Mouse (Mus musculus) cerebellum, postnatal 10 days (tissue): ENCODE results near the gene Tm9sf2.
"Not testable (repeated sequence)": the region's sequence is repeated elsewhere in the genome, so short reads cannot be mapped to it uniquely, and the experiment has no call there.

Experiments used
- DNase-seq, 2 experiments: peaks; one replicate each; pipeline ENCODE4 v3.0.0; 2021; ENCODE audit warnings: mixed read lengths in 2 of 2

Tm9sf2 gene

GRCm38 (mm10) chr14:122101890-122102289, 4.9 kb upstream of the Tm9sf2 start:
- not testable (repeated sequence) for DNase-seq

DNA sequence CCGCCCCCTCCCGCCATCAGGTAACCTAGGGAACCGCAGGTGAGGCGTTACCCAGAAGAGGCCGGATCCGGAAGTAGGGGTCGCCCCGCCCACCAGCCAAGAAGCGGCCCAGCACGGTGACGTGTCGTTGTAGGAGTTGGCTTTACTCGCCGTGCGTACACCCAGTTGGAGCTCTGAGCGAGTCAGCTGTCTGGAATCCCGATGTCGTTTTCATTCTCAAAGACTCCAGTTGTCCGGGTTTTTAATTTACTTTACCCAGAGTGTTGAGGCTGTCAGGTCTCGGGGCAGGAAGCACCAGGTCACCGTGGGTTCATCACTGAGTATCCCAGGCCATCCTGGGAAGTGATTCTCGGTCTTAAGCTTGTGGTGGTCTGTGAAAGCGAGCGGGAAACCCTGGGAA, 2.0 kb upstream of the Tm9sf2 start:
- DNase-seq, result peak; percentile 96 to 97

- no peak for DNase-seq
These were observed 1.2 kb upstream of the Tm9sf2 start for GRCm38 (mm10) chr14:122105391-122106285.

GRCm38 (mm10) chr14:122107481-122108214, 810 bp downstream of the Tm9sf2 start:
- DNase-seq, result peak in 1 of 2 experiments; percentile 57

GRCm38 (mm10) chr14:122111681-122112080, 4.8 kb downstream of the Tm9sf2 start:
- peak in 1 of 2 experiments; percentile 14 for DNase-seq

- no peak for DNase-seq
These were observed 5.5 kb downstream of the Tm9sf2 start for GRCm38 (mm10) chr14:122112311-122112710.

GRCm38 (mm10) chr14:122116200-122116599, 9.4 kb downstream of the Tm9sf2 start:
- no peak for DNase-seq

DNA sequence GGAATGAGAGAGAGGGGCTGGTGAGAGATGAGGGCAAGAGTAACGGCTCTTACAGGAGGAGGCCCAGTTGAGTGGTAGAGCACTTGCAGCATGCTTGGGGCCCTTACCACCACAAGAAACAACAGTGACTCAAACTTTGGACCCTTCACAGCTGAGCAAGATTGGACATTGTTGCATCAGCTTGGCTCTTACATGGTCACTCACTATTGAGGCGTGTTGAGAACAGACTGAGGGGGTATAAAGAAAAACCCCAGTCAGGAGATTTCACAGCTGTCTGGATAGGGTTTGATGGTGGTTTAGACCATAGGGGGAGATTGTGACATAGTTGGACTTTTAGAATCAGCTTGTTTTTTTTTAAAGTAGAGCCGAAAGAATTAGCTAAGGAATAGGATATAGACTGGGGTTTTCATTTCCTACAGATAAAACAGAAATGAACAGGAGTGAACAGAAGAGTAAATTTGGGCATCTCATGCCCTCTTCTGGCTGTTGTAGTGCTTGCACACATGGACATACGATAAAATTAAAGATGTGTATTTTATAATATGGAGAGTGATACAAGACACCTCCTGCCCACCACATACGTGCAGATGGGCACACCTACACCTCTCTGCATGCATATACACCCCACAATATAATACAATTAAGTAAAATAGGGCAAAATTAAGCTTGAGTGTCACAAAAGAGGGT, 23.4 kb downstream of the Tm9sf2 start:
- peak in 1 of 2 experiments; percentile 30 for DNase-seq

DNA sequence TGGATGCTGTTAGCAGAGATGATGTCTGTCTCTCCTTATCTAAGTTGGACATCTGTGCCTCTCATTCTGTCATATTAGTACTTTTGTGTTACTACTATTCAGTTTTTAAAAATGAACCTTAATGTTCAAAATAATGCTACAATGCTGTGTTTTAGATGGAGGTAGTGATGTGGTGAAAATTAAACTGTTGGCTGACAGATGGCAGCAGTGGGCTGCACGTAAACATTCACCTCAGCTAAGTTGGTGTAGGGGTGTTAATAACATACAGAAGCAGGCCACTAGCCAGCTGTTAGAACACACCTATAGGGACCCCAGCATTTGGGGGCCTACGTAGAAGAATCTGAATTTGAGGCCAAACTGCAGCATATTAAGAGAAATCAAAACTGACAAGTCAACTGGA, 24.8 kb downstream of the Tm9sf2 start:
- DNase-seq, result no peak

DNA sequence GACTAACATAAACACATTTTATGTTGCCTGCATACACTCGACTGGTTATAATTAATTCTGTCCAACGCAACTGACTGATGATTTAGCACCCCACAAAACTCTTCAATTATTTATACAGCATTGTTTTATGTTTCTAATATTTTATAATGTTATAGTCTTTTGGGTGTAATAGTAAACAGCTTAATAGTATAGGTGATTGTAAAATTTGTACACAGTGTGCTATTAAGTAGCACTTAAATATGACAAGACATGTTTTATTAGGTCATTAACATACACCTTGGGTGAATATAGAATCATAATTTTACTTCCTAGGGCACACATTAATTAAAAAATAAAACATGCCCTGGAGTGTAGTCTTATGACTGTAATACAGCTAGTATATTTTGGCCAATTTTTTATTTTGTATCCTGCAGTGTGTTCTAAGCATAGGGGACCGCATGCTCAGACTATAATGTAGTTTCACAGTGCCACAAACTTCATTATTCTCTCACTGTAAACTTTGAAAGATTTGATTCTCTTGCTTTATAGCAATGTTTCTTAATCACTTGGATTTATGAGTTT, 29.6 kb downstream of the Tm9sf2 start:
- no peak for DNase-seq

DNA sequence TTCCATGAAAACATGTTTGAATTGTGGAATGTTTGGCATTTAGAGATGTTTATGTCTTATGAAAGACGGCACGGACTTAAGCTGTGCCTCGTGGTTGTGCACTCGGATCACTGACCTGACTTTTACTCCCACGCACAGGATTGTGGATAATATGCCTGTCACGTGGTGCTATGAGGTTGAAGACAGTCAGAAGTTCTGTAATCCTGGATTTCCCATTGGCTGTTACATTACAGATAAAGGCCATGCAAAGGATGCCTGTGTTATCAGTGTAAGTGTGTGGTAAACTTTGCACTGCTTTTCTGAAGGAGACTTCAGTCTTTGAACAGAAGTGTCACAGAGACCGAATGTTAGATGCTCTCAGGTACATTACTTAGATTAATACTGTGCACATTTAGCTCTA, 30.4 kb downstream of the Tm9sf2 start:
- no peak for DNase-seq

DNA sequence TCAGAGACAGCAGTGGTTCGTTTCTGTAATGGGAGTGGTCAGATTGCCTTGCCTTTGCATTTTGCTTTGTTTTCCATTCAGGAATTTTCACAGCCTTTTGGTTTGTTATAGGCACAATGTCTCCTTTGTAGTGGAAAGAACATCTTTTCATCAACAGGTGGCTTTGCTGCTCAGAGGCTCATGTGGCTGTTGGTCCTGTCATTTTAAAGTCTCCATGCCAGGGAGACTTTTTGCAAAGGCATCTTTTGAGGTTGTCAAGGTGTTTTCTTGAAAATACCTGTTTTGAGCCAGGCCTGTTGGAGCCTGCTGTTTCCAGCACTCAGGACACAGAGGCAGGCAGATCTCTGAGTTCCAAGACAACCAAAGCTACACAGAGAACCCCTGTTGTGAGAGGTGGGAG, 33.3 kb downstream of the Tm9sf2 start:
- DNase-seq, result no peak

- no peak for DNase-seq
These were observed 36.9 kb downstream of the Tm9sf2 start for GRCm38 (mm10) chr14:122143585-122144269.

DNA sequence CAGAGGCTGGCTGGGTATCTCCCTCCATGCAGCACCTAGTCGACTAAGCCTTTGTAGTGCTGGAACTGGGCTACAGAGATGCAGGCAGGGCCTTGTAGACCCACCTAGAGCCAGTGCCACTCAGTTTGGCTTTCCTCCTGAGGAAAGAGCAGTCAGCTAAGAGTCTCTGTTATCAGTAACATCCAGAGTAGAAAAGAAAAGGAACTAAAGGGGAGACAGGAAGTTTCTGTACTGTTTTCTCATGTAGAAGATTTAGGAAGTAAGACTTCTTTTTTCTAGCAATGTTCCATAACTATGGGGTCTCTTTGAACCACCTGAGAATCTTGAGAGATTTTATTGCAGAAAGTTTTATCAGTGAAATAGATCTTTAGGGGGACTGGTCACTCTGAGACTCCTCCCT, 38.5 kb downstream of the Tm9sf2 start:
- DNase-seq, result no peak

GRCm38 (mm10) chr14:122150616-122151015, 43.8 kb downstream of the Tm9sf2 start:
- DNase-seq, result peak; percentile 16 to 26

DNA sequence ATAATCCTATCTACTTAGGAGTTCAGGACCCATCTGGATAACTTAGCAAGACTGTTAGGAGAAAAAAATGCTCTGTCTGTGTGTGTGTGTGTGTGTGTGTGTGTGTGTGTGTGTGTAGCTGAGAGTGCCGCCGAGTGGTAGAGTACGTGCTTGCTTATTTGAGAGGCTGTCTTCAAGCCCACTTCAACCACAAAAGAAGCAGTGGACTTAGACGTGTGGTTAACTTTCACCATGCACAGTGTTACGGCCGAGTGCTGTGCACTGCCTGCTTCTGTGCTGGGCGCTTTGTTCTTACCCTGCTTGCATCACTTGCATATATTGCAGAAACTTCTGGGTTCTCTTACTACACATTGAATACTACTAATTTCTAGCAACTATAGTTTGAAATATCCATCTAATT, 50.9 kb downstream of the Tm9sf2 start:
- DNase-seq, result no peak

- DNase-seq, result no peak
These were observed 54.1 kb downstream of the Tm9sf2 start for GRCm38 (mm10) chr14:122160916-122161315.

DNA sequence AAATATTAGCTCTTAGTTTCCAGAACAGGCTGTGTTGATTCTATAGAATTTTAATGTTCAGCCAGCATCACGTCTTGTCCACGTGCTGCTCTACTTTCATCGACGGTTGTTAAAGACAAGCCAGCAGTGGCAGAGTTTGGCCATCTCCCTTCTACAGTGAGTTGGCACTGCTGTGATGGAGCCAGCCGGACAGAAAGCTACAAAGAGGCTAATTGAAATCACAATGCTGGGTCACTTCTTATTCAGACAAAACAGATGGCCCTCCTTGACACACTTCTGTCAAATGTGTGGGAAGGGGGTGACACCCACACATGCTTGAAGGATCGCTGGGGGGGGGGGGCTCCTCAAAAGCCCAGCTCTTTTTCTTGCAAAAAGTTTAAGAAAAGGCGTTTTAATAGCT, 62.1 kb downstream of the Tm9sf2 start:
- peak; percentile 39 to 40 for DNase-seq

GRCm38 (mm10) chr14:122170202-122170781, 63.5 kb downstream of the Tm9sf2 start:
- no peak for DNase-seq

DNA sequence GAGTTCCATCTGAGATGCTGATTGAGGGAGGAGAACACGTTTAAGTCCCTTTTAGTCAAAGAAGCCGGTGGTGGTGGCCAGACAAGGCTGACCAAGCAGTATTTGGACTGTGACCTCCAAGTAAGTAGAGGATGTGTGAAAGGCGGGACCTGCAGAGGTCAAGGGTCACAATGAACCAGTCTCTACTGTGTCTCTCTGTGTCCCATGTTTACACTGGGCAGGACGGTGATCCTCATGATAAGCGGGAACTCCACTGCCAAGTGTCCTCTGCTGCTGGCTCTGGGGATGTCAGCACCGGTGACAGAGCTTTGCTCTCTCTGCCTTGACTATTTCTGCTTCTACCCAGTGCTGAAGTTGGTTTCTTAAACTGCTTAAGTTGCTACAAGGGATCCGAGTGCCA, 64.2 kb downstream of the Tm9sf2 start:
- DNase-seq, result no peak

- DNase-seq, result peak in 1 of 2 experiments; percentile 29
These were observed 69.5 kb downstream of the Tm9sf2 start for GRCm38 (mm10) chr14:122176263-122176798.

DNA sequence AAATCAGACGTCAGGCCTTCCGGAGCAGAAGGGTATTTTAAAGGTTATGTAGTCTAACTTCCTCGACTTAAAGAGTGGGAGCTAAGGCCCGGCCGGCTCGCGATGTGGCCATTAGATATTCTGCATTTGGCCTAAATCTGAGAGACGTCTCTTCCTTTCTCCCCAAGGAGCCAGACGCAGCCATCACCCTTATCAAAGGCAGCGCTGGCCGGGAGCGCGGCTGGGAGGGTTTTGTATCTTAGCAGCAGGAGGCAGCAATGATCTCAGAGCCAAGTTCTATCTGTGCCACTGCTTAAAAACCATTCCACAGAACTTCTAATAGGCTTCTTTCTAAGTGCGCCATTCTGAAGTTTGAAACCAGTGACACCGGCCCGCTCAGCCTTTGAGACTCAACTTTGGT, 72.4 kb downstream of the Tm9sf2 start:
- DNase-seq, result no peak
